Mouse (Mus musculus) intestine, embryonic 15.5 days (tissue): ENCODE results near the gene Gm21905. TPM values are rescaled to one million over a fixed set of nuclear protein-coding genes. Genes with fewer than 3 reads are reported as not detected.

ENCODE experiments used
- ATAC-seq: fragments of 200-750 bp; cut with Nextera tagmentation; 2 replicates; pipeline ENCODE4 v1.8.0; 2017; ENCODE audit warnings: moderate TSS enrichment, moderate library complexity
- H3K27ac ChIP-seq: fragments of 300-500 bp; sonication (generic); 2 replicates; pipeline ENCODE4 v1.5.1; 2015; ENCODE audit warnings: mild to moderate bottlenecking, inconsistent platforms
- H3K27me3 ChIP-seq: fragments of 300-500 bp; sonication (generic); replicated peaks from 2 replicates; pipeline ENCODE4 v1.6.1; 2015; ENCODE audit warnings: inconsistent platforms
- H3K36me3 ChIP-seq: fragments of 300-500 bp; sonication (generic); 2 replicates; pipeline ENCODE4 v1.6.1; 2015; ENCODE audit warnings: inconsistent platforms
- H3K4me1 ChIP-seq: fragments of 300-500 bp; sonication (generic); replicated peaks from 2 replicates; pipeline ENCODE4 v1.6.1; 2015; ENCODE audit warnings: inconsistent platforms
- H3K4me2 ChIP-seq: fragments of 300-500 bp; sonication (generic); replicated peaks from 2 replicates; pipeline ENCODE4 v1.6.1; 2015; ENCODE audit warnings: mild to moderate bottlenecking, inconsistent platforms
- H3K4me3 ChIP-seq: fragments of 300-500 bp; sonication (generic); replicated peaks from 2 replicates; pipeline ENCODE4 v1.5.1; 2015; ENCODE audit warnings: inconsistent platforms
- H3K9ac ChIP-seq: fragments of 300-500 bp; sonication (generic); 2 replicates; pipeline ENCODE4 v1.6.1; 2015; ENCODE audit warnings: inconsistent platforms
- H3K9me3 ChIP-seq: fragments of 300-500 bp; sonication (generic); 2 replicates; pipeline ENCODE4 v1.6.1; 2016; ENCODE audit warnings: inconsistent platforms
- WGBS: fragments of 180-500 bp; shearing (Covaris S2); methylation state at CpG from one replicate; pipeline ENCODE4 v1.1.7; 2015; 5-methylcytosine and 5-hydroxymethylcytosine counted together
- polyA plus RNA-seq: library from polyadenylated mRNA; unstranded; fragments of >200 nt; fragmentation: Nextera tagmentation; extraction: Ambion mirVana; gene quantifications from 2 replicates; pipeline ENCODE4 v1.2.1, GENCODE M21; 2015

Gm21905 gene
- polyA plus RNA-seq, 1 experiment from 2014 or later, result not detected

DNA sequence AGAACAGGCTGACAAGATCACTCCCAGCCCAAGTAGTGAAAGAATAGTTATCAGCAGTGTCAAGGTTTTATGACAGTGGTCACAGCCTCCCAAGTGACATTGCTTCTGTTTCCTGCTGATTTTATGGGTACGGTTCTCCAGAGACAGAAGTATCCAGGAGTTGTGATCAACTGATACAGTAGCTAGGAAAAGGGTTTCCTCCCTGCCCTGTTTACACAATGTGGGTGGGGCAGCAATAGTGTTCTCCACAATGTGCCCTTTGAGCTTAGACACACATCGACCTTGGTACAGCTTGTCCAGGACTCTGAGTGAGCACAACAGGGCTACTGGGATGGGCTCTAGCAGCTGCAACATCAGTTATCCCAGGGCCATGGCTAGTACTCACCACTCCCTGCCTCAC is 14.6 kb downstream of the Gm21905 start:
- Histone ChIP-seq H3K36me3 (no peaks in the 10 kb centered on the region), H3K27ac (no peak overlapping the region), H3K4me2 (no peak overlapping the region), H3K4me3 (no peak overlapping the region), H3K27me3 (no peaks in the 10 kb centered on the region), H3K4me1 (no peaks in the 10 kb centered on the region), H3K9me3 (no peaks in the 10 kb centered on the region), H3K9ac (no peak overlapping the region)
- WGBS, result 27% methylated on average over 2 of the region's 2 CpGs
- ATAC-seq, result peak; percentile 97

DNA sequence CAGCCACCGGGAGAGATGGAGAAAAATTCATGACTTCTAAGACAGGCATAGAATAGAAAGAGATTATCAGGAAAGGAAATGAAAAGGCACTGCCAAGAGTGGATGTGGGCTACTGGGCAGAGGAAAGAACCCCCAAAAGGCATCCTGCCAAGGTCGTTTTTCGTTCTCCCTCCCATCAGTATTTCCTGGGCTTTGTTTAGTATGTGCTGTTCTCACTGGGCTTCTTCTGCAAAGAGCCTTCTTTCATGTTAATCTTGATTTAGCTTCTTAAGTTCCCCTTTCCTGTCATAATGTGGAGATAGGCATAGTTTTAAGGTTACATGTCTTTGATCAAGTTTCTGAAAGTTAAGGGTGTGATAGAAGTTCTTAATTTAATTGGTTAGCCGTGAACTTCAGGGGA is 15.6 kb downstream of the Gm21905 start:
- H3K27ac ChIP-seq, result no peak overlapping the region
- no peak overlapping the region for H3K9ac ChIP-seq
- H3K36me3 ChIP-seq, result no peaks in the 10 kb centered on the region
- WGBS, result 56% methylated on average over 4 of the region's 4 CpGs
- H3K4me3 ChIP-seq, result no peak overlapping the region
- no peaks in the 10 kb centered on the region for H3K27me3 ChIP-seq
- H3K9me3 ChIP-seq, result no peaks in the 10 kb centered on the region
- ATAC-seq, result no peak
- H3K4me2 ChIP-seq, result no peak overlapping the region
- no peaks in the 10 kb centered on the region for H3K4me1 ChIP-seq

DNA sequence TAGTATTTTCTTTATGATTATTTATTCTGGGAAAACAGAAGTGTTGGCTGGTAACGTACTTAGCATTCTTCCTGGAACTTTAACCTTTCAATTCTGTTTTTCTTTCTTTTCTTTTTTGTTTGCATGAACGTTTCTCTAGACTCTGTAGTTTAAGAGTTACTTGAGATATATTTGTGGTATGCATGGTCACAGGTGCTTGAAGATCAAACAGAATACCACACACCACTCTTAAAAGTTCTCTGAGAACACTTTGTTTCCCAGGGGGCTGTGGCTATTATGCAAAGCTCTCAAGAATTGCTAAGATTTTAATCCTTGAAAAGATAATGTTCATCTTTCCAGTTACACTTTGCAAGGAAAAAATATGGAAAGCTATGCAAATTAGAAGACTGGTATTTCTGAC is 41.7 kb downstream of the Gm21905 start:
- Histone ChIP-seq H3K27ac (no peak overlapping the region), H3K36me3 (no peaks in the 10 kb centered on the region), H3K4me3 (no peak overlapping the region), H3K9ac (no peak overlapping the region), H3K9me3 (no peaks in the 10 kb centered on the region), H3K27me3 (no peaks in the 10 kb centered on the region), H3K4me2 (no peak overlapping the region), H3K4me1 (no peaks in the 10 kb centered on the region)
- WGBS, result 58% methylated on average over 2 of the region's 2 CpGs
- ATAC-seq, result no peak

DNA sequence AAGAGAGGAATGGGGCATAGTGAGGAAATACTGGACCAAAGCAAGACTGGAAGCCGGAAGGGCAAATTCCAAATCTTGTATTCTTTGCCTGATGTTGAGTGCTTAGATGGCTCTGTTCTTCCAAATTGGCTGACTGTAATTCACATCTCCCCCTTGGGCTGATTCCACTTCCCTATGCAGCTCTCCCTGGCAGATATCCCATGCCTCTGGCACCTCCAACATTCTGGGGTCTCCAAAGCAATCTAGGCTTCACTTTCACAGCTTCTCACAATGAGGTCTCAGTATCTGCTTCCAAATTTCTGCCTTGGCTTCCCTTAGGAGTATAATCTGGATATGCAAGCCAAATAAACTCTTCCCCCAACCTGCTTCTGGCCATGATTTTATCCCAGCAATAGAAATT is 47.3 kb downstream of the Gm21905 start:
- Histone ChIP-seq H3K4me1 (no peaks in the 10 kb centered on the region), H3K4me2 (no peak overlapping the region), H3K9ac (no peak overlapping the region), H3K4me3 (no peak overlapping the region), H3K27me3 (no peaks in the 10 kb centered on the region), H3K36me3 (no peaks in the 10 kb centered on the region), H3K27ac (no peak overlapping the region), H3K9me3 (no peaks in the 10 kb centered on the region)
- WGBS, result 96% methylated on average over 1 of the region's 1 CpGs
- ATAC-seq, result no peak

DNA sequence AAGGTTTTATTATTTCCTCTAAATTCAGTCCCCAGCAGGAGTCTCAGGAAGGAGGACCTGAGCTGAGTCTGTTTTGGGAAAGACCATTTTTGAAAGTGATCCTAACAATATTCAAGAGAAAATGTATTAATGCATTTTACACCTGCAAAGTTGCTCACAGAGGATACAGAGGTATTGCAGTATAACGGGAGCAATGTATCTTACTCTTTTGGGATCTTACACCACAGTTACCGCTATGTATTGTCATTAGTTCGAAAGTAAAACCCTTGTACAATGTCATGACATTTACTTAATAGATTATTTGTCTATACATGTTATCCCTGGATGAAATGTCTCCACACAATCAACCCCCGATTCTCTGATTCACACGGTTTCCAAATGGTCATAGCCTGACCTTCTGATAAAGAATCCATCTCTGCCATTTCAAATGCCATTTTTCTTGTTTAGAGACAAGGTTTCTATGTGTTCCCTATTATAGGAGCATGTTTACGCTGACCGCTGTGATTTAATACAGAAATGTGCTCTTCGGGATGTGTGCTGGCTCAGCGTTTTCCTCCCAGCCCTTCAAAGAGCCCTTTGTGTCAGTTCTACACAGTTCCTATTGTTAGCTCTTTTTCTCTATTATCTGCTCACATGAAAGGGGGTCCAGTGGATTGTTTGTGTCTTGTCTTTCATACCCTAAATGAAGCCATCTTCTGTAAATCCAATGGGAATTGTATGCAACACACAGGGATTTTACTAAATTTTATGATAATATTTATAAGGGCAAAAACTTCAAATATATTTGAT is 61.6 kb downstream of the Gm21905 start:
- Histone ChIP-seq H3K4me1 (no peaks in the 10 kb centered on the region), H3K27ac (no peak overlapping the region), H3K36me3 (no peaks in the 10 kb centered on the region), H3K27me3 (no peaks in the 10 kb centered on the region), H3K9ac (no peak overlapping the region), H3K9me3 (no peaks in the 10 kb centered on the region), H3K4me2 (no peak overlapping the region), H3K4me3 (no peak overlapping the region)
- no peak for ATAC-seq
- 83% methylated on average over 9 of the region's 9 CpGs for WGBS

DNA sequence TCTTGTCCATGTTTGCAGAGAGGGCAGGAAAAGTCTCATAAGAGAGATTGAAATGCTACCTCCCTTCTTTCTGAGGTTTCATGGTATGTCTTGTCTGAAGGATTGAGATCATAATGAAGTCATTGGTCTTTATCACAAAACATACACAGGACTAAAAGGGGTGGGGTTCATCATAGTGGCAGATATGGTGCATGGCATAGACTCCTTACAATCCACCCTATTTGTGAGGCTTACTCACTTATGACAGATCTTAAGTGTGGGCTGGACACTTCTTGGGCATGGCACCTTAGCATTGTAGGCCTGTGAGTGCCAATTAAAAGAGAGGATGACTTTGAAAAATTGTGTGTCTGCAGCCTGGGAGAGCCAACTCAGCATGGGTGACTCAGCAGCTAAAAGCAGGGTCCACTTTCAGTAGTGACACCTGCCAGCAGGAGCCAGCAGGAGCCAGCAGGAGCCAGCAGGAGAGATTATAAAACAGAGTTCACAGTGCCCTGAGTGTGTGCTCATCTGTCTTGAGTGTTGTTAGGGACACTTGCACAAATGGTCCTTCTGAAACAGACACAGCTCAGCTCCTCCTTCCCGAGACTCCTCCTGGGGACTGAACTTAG is 62.6 kb downstream of the Gm21905 start:
- H3K36me3 ChIP-seq, result no peaks in the 10 kb centered on the region
- H3K9ac ChIP-seq, result no peak overlapping the region
- H3K4me2 ChIP-seq, result no peak overlapping the region
- no peaks in the 10 kb centered on the region for H3K27me3 ChIP-seq
- no peak for ATAC-seq
- H3K9me3 ChIP-seq, result no peaks in the 10 kb centered on the region
- H3K4me1 ChIP-seq, result no peaks in the 10 kb centered on the region
- 68% methylated on average over 1 of the region's 1 CpGs for WGBS
- no peak overlapping the region for H3K27ac ChIP-seq
- H3K4me3 ChIP-seq, result no peak overlapping the region

Other genes starting within 250 kb of the Gm21905 start
- 15.8 and 16.5 TPM in 2 replicates for gene Atp8a1, start 99.0 kb downstream of the Gm21905 start, polyA plus RNA-seq
- not detected in 2 replicates for gene Gm5108, start 4.8 kb downstream of the Gm21905 start, polyA plus RNA-seq
- gene Grxcr1, start 85.4 kb upstream of the Gm21905 start, polyA plus RNA-seq, result not detected in 2 replicates